Mouse (Mus musculus) forebrain, postnatal 0 days (tissue): Measurements from ENCODE around the gene Rcl1. TPM values are rescaled to one million over a fixed set of nuclear protein-coding genes. Genes with fewer than 3 reads are reported as not detected.

Experiments used
- ATAC-seq: fragments of 200-750 bp; cut with Nextera tagmentation; 2 replicates; pipeline ENCODE4 v1.8.0; 2017; ENCODE audit warnings: mild to moderate bottlenecking, moderate library complexity
- DNase-seq: peaks from one replicate; pipeline ENCODE4 v3.0.0-alpha.2; 2015
- H3K27ac ChIP-seq: fragments of 300-500 bp; sonication (generic); 2 replicates; pipeline ENCODE4 v1.5.1; 2014; ENCODE audit warnings: low read depth, mild to moderate bottlenecking, antibody characterized with exemption, low read length, moderate library complexity, mixed read lengths
- H3K27me3 ChIP-seq: fragments of 300-500 bp; sonication (generic); 2 replicates; pipeline ENCODE4 v1.6.1; 2014; ENCODE audit warnings: mild to moderate bottlenecking, low read length, mixed read lengths; ENCODE audit not compliant: insufficient read depth
- H3K36me3 ChIP-seq: fragments of 300-500 bp; sonication (generic); 2 replicates; pipeline ENCODE4 v1.6.1; 2014; ENCODE audit warnings: mild to moderate bottlenecking, moderate library complexity; ENCODE audit not compliant: insufficient read depth
- H3K4me1 ChIP-seq: fragments of 300-500 bp; sonication (generic); 2 replicates; pipeline ENCODE4 v1.6.1; 2014; ENCODE audit warnings: antibody characterized with exemption; ENCODE audit not compliant: insufficient read depth
- H3K4me2 ChIP-seq: fragments of 300-500 bp; sonication (generic); 2 replicates; pipeline ENCODE4 v1.6.1; 2014; ENCODE audit warnings: low read depth, mild to moderate bottlenecking, moderate library complexity
- H3K4me3 ChIP-seq: fragments of 300-500 bp; sonication (generic); 2 replicates; pipeline ENCODE4 v1.5.1; 2014; ENCODE audit warnings: low read depth, low read length, mixed read lengths
- H3K9ac ChIP-seq: fragments of 300-500 bp; sonication (generic); 2 replicates; pipeline ENCODE4 v1.6.1; 2014; ENCODE audit warnings: mild to moderate bottlenecking
- H3K9me3 ChIP-seq: fragments of 300-500 bp; sonication (generic); 2 replicates; pipeline ENCODE4 v1.6.1; 2016; ENCODE audit warnings: low read length
- CTCF ChIP-seq: sonication (generic); IDR thresholded peaks from 2 replicates; pipeline ENCODE4 v1.5.1; 2016; ENCODE audit warnings: antibody characterized with exemption, control low read depth, low read depth
- whole genome bisulfite sequencing: fragments of 180-500 bp; shearing (Covaris S2); extraction: QIAGEN DNeasy Blood & Tissue Kit; methylation state at CpG from one replicate; pipeline ENCODE4 v1.1.7; 2014; 5-methylcytosine and 5-hydroxymethylcytosine counted together
- microRNA counts: library from miRNA; unstranded; fragments of <30 nt; microRNA quantifications from one replicate; lab custom pipeline; 2015
- microRNA-seq, 2 experiments: library from miRNA; unstranded; fragments of <30 nt; microRNA quantifications; one replicate each; pipeline ENCODE4; 2016
- polyA plus RNA-seq: library from polyadenylated mRNA; unstranded; fragments of >200 nt; fragmentation: Nextera tagmentation; extraction: Ambion mirVana; gene quantifications from 2 replicates; pipeline ENCODE4 v1.2.1, GENCODE M21; 2015
- total RNA-seq: library from RNA; depleted of rRNA; stranded (reverse); fragments of >200 nt; gene quantifications from 2 replicates; pipeline ENCODE4 v1.2.3, GENCODE M21; 2014; rRNA removed

The Rcl1 gene
- total and polyA plus RNA-seq, 2 experiments from 2014 or later: 24.0 to 31.8 TPM

DNA sequence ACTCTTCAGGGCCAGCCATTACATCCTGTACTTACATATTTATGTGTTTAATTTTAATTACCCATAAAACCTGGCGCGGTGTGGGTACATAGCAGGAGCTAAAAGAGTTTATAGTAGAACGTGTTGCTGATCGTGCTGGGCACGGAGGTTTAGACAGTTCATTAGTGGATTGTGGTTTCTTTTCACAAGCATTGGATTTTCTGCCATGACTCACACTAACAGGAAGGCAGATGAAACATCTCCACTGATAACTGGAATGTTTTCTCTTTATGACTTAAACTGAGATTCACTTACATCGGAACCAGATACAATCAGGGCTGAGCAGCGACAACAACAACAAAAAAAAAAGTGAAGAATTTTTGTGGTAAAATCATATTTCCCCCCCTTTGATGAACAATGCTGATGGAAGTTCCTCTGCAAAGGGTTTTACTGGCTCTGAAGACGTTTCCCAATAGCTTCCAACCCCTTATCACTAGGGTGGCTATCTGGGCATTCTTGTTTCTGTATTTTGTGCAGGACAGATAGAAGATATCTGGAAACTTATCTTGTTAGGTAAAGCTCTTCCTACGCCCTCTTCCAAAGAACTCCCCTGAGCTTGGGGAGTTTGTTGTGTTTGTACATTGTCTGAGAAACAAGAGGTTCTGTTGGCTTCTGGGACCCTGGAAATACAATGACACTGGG lies 84.5 kb downstream of the Rcl1 start:
- no peaks in the 10 kb centered on the region for H3K27me3 ChIP-seq
- H3K4me2 ChIP-seq: no peak overlapping the region
- DNase-seq: no peak
- H3K36me3 ChIP-seq: no peaks in the 10 kb centered on the region
- 47% methylated on average over 9 of the region's 9 CpGs for WGBS
- H3K4me3 ChIP-seq: no peak overlapping the region
- no peak overlapping the region for H3K9ac ChIP-seq
- no peak for ATAC-seq
- H3K4me1 ChIP-seq: no peaks in the 10 kb centered on the region
- H3K9me3 ChIP-seq: no peaks in the 10 kb centered on the region
- H3K27ac ChIP-seq: no peak overlapping the region
- TF ChIP-seq CTCF: no peak

DNA sequence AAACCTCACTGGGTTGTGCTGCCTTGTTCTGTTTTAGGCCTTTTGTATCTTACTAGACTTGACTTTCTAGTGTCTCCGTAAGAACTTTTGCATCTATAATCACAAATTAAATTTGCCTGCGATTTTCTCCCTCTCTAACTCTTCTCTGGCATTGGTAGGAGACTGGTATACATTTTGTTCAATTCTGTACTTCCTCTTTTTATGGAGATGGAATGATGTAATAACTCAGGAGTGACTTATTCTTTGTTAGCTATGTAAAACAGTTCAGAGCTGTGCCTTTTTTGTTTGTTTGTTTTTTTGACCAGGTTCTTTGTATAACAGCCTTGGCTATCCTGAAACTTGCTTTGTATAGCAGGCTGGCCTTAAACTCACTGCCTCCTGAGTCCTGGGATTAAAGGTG lies 87.7 kb downstream of the Rcl1 start:
- Histone ChIP-seq H3K27ac (no peak overlapping the region), H3K9ac (no peak overlapping the region), H3K27me3 (no peaks in the 10 kb centered on the region), H3K4me3 (no peak overlapping the region), H3K36me3 (no peaks in the 10 kb centered on the region), H3K4me1 (no peaks in the 10 kb centered on the region), H3K9me3 (no peaks in the 10 kb centered on the region), H3K4me2 (no peak overlapping the region)
- no peak for ATAC-seq
- no peak for TF ChIP-seq CTCF
- no peak for DNase-seq
- WGBS: 84% methylated on average over 2 of the region's 2 CpGs

MicroRNA genes within 50 kb of the gene (microRNA counts, 519-probe panel; counts per million panel counts)
- 3,086 counts per million, percentile 25 among the panel's probes with 10 or more counts for microRNA mmu-miR-101b (lab: Ali Mortazavi, UCI)

Small RNAs within 50 kb of the gene (microRNA-seq; reads per million reads assigned to microRNA genes)
- 2,083 to 2,943 reads per million in 2 experiments for gene Mir101b

Other genes with a start within 250 kb of the Rcl1 start
- 17.6 and 22.6 TPM in 2 replicates for gene Plpp6, start 137.4 kb upstream of the Rcl1 start, total RNA-seq
- 13.2 and 17.8 TPM in 2 replicates for gene Plpp6, start 137.4 kb upstream of the Rcl1 start, polyA plus RNA-seq
- gene 4430402I18Rik, start 133.6 kb upstream of the Rcl1 start, total RNA-seq: 1.9 and 2.1 TPM in 2 replicates
- 4.1 and 4.7 TPM in 2 replicates for gene 4430402I18Rik, start 133.6 kb upstream of the Rcl1 start, polyA plus RNA-seq
- gene Cdc37l1, start 111.0 kb upstream of the Rcl1 start, total RNA-seq: 57.8 and 78.9 TPM in 2 replicates
- 23.8 and 30.7 TPM in 2 replicates for gene Cdc37l1, start 111.0 kb upstream of the Rcl1 start, polyA plus RNA-seq
- 62.5 and 76.5 TPM in 2 replicates for gene Ak3, start 53.4 kb upstream of the Rcl1 start, total RNA-seq
- gene Ak3, start 53.4 kb upstream of the Rcl1 start, polyA plus RNA-seq: 58.0 and 68.2 TPM in 2 replicates
- 52.5 and 54.2 TPM in 2 replicates for gene Jak2, start 150.5 kb downstream of the Rcl1 start, total RNA-seq
- 12.4 and 13.2 TPM in 2 replicates for gene Jak2, start 150.5 kb downstream of the Rcl1 start, polyA plus RNA-seq
- gene Insl6, start 224.0 kb downstream of the Rcl1 start, total RNA-seq: 0.48 and 0.54 TPM in 2 replicates
- 2.0 and 2.2 TPM in 2 replicates for gene Insl6, start 224.0 kb downstream of the Rcl1 start, polyA plus RNA-seq
- gene Rln1, start 233.3 kb downstream of the Rcl1 start, total RNA-seq: 7.2 and 14.3 TPM in 2 replicates
- 7.1 and 9.1 TPM in 2 replicates for gene Rln1, start 233.3 kb downstream of the Rcl1 start, polyA plus RNA-seq